Mouse (Mus musculus): ENCODE results near the gene Dmgdh.

- no peak for TF ChIP-seq POLR2A (IDR thresholded peaks at IDR 0.05; ENCODE audit: insufficient read depth, low read length)
- no peak for TF ChIP-seq CTCF (IDR thresholded peaks at IDR 0.05; ENCODE audit: low read depth, low read length)
- no peak for TF ChIP-seq EP300 (IDR thresholded peaks at IDR 0.05; ENCODE audit: insufficient read depth, low read depth, low read length)
Measured at GRCm38 (mm10) chr13:93632927-93633326, 41.3 kb upstream of the Dmgdh start.
